Mouse (Mus musculus): ENCODE results near the gene Plekhg3. TPM values are rescaled to one million over a fixed set of nuclear protein-coding genes. Genes with fewer than 3 reads are reported as not detected.
A peak's percentile ranks its signal among the peaks of the same experiment; 100 is the strongest.

Plekhg3 gene
- polyA plus RNA-seq, 1 experiment from 2014 or later, result 2.1 TPM

GRCm38 (mm10) chr12:76546383-76547276 is 15.9 kb downstream of the Plekhg3 start:
- DNase-seq (ENCODE audit: low spot score) (peak; percentile 44), ATAC-seq (replicated peaks; ENCODE audit: insufficient number of reproducible peaks, low FRiP score, low TSS enrichment, low read depth) (no peak)
- Histone ChIP-seq H3K4me2 (ENCODE audit: low read depth, low read length) (peak overlapping the region; percentile 19), H3K27me3 (ENCODE audit: control insufficient read depth, insufficient read depth, low read length) (peaks cover 2% of the 10 kb centered on the region; the same call in 1 of the 2 replicates), H3K9ac (replicated peaks; ENCODE audit: low read length) (peak overlapping the region; percentile 30), H3K36me3 (replicated peaks; ENCODE audit: control insufficient read depth, insufficient read depth, low read depth, low read length) (no peaks in the 10 kb centered on the region), H3K27ac (replicated peaks; ENCODE audit: low read depth, low read length) (peak overlapping the region; percentile 53; the same call in 1 of the 2 replicates), H3K4me3 (ENCODE audit: low read depth, low read length) (no peak overlapping the region), H3K4me1 (ENCODE audit: control insufficient read depth, insufficient read depth, low read length) (peaks cover 5% of the 10 kb centered on the region), H3K9me3 (replicated peaks; ENCODE audit: control insufficient read depth, low read length) (no peaks in the 10 kb centered on the region)
- 5% methylated on average over 28 of the region's 28 CpGs for WGBS

DNA sequence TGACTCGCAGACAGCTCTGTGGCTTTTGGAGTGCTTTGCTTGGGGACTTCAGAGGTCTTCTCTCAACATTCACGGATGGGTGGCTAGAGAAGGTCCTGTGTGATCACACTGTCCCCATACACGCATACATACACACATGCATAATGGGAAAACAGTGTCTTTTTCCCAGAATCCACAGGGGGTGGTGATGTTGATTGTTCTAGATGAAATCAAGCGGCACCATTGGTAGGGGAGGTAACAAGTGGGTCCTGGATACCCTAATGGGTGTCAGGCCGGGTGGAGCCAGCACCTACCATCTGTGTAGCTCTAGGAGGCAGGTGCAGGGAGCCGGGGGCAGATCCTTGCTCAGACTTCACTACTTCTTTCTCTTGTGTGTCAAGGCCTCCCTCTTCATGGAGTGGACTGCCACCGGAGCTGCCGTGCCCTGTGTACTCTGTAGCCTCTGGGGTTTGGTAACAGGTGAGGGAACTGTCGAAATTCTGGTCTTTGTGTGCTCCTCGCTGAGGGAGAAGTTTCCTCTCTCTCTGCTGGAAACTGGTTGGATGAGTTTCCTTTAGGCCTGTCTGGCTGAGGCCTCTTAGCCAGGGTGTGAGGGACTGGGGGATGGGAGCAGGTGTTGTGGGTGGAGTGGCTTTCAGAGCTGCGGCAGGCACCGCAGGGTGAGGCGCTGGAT is 16.9 kb downstream of the Plekhg3 start:
- ATAC-seq (replicated peaks; ENCODE audit: insufficient number of reproducible peaks, low FRiP score, low TSS enrichment, low read depth) (peak; percentile 63), DNase-seq (ENCODE audit: low spot score) (peak; percentile 65)
- no peak overlapping the region; the same call in 1 of the 2 replicates for H3K9ac ChIP-seq (replicated peaks; ENCODE audit: low read length)
- H3K27me3 ChIP-seq (ENCODE audit: control insufficient read depth, insufficient read depth, low read length), result peaks cover 2% of the 10 kb centered on the region; the same call in 1 of the 2 replicates
- H3K36me3 ChIP-seq (replicated peaks; ENCODE audit: control insufficient read depth, insufficient read depth, low read depth, low read length), result no peaks in the 10 kb centered on the region
- H3K4me3 ChIP-seq (ENCODE audit: low read depth, low read length), result no peak overlapping the region
- 0 out of 2 replicates have a peak overlapping the region, but pooled peaks have one; percentile 10 for H3K4me2 ChIP-seq (ENCODE audit: low read depth, low read length)
- WGBS, result 14% methylated on average over 13 of the region's 13 CpGs
- H3K27ac ChIP-seq (replicated peaks; ENCODE audit: low read depth, low read length), result peak overlapping the region; percentile 53; the same call in 1 of the 2 replicates
- no peaks in the 10 kb centered on the region for H3K9me3 ChIP-seq (replicated peaks; ENCODE audit: control insufficient read depth, low read length)
- H3K4me1 ChIP-seq (ENCODE audit: control insufficient read depth, insufficient read depth, low read length), result peaks cover 5% of the 10 kb centered on the region

DNA sequence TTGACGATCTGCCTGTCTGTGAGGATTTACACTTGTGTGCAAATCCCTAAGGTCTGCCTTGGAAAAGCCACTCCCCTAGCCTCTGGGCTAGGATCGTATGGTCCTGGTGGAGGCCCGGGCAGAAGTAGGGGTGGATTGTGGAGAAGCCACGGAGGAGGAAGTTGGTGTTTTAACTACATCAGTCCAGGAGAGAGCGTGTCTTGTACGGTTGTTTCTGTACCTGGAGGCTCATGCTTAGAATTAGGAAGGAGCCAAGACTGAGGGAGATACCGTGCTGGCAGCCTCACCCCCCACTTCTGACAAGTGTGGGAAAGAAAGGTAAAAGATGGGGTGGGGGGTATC is 17.4 kb downstream of the Plekhg3 start:
- WGBS, result 13% methylated on average over 7 of the region's 7 CpGs
- H3K4me2 ChIP-seq (ENCODE audit: low read depth, low read length), result no peak overlapping the region
- no peak overlapping the region for H3K27ac ChIP-seq (replicated peaks; ENCODE audit: low read depth, low read length)
- no peaks in the 10 kb centered on the region for H3K9me3 ChIP-seq (replicated peaks; ENCODE audit: control insufficient read depth, low read length)
- H3K27me3 ChIP-seq (ENCODE audit: control insufficient read depth, insufficient read depth, low read length), result peaks cover 2% of the 10 kb centered on the region; the same call in 1 of the 2 replicates
- H3K4me3 ChIP-seq (ENCODE audit: low read depth, low read length), result no peak overlapping the region
- peaks cover 5% of the 10 kb centered on the region for H3K4me1 ChIP-seq (ENCODE audit: control insufficient read depth, insufficient read depth, low read length)
- no peaks in the 10 kb centered on the region for H3K36me3 ChIP-seq (replicated peaks; ENCODE audit: control insufficient read depth, insufficient read depth, low read depth, low read length)
- no peak overlapping the region for H3K9ac ChIP-seq (replicated peaks; ENCODE audit: low read length)
- no peak for DNase-seq (ENCODE audit: low spot score)
- no peak; the same call in 1 of the 2 replicates for ATAC-seq (replicated peaks; ENCODE audit: insufficient number of reproducible peaks, low FRiP score, low TSS enrichment, low read depth)

GRCm38 (mm10) chr12:76549203-76549602 is 18.5 kb downstream of the Plekhg3 start:
- H3K27me3 ChIP-seq (ENCODE audit: control insufficient read depth, insufficient read depth, low read length), result peaks cover 2% of the 10 kb centered on the region; the same call in 1 of the 2 replicates
- DNase-seq (ENCODE audit: low spot score), result no peak
- 68% methylated on average over 3 of the region's 3 CpGs for WGBS
- H3K4me2 ChIP-seq (ENCODE audit: low read depth, low read length), result no peak overlapping the region
- ATAC-seq (replicated peaks; ENCODE audit: insufficient number of reproducible peaks, low FRiP score, low TSS enrichment, low read depth), result no peak
- H3K4me1 ChIP-seq (ENCODE audit: control insufficient read depth, insufficient read depth, low read length), result peaks cover 5% of the 10 kb centered on the region
- no peak overlapping the region for H3K9ac ChIP-seq (replicated peaks; ENCODE audit: low read length)
- H3K4me3 ChIP-seq (ENCODE audit: low read depth, low read length), result no peak overlapping the region
- H3K27ac ChIP-seq (replicated peaks; ENCODE audit: low read depth, low read length), result no peak overlapping the region
- H3K9me3 ChIP-seq (replicated peaks; ENCODE audit: control insufficient read depth, low read length), result no peaks in the 10 kb centered on the region
- H3K36me3 ChIP-seq (replicated peaks; ENCODE audit: control insufficient read depth, insufficient read depth, low read depth, low read length), result no peaks in the 10 kb centered on the region

DNA sequence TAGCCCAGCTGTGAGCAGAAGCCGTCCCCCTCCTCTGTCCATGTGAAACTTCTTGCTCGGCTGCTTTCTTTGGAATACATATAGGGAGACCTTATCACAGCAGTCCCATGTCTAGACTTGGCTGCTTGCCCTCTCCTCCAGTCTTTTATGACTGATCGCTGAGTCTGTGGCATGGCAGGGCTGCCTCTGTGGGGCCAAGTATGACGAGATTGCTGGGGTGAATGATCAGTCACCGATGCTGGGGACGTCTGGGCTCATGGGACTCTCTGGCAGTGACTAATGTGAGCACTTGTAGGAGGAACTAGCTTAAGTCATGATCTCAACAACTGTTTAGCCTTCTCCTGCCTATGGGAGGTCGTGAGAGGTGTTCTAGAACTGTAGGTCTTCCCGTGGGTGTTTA is 21.6 kb downstream of the Plekhg3 start:
- WGBS, result 81% methylated on average over 8 of the region's 8 CpGs
- Histone ChIP-seq H3K36me3 (replicated peaks; ENCODE audit: control insufficient read depth, insufficient read depth, low read depth, low read length) (no peaks in the 10 kb centered on the region), H3K27me3 (ENCODE audit: control insufficient read depth, insufficient read depth, low read length) (no peaks in the 10 kb centered on the region), H3K4me3 (ENCODE audit: low read depth, low read length) (no peak overlapping the region), H3K9ac (replicated peaks; ENCODE audit: low read length) (no peak overlapping the region), H3K9me3 (replicated peaks; ENCODE audit: control insufficient read depth, low read length) (no peaks in the 10 kb centered on the region), H3K4me1 (ENCODE audit: control insufficient read depth, insufficient read depth, low read length) (peaks cover 3% of the 10 kb centered on the region; the same call in 1 of the 2 replicates), H3K27ac (replicated peaks; ENCODE audit: low read depth, low read length) (no peak overlapping the region), H3K4me2 (ENCODE audit: low read depth, low read length) (no peak overlapping the region)
- ATAC-seq (replicated peaks; ENCODE audit: insufficient number of reproducible peaks, low FRiP score, low TSS enrichment, low read depth) (no peak), DNase-seq (ENCODE audit: low spot score) (no peak)

- Histone ChIP-seq H3K36me3 (replicated peaks; ENCODE audit: control insufficient read depth, insufficient read depth, low read depth, low read length) (no peaks in the 10 kb centered on the region), H3K27me3 (ENCODE audit: control insufficient read depth, insufficient read depth, low read length) (no peaks in the 10 kb centered on the region), H3K4me3 (ENCODE audit: low read depth, low read length) (no peak overlapping the region), H3K9ac (replicated peaks; ENCODE audit: low read length) (no peak overlapping the region), H3K4me1 (ENCODE audit: control insufficient read depth, insufficient read depth, low read length) (peaks cover under 1% of the 10 kb centered on the region; the same call in 1 of the 2 replicates), H3K27ac (replicated peaks; ENCODE audit: low read depth, low read length) (no peak overlapping the region), H3K9me3 (replicated peaks; ENCODE audit: control insufficient read depth, low read length) (no peaks in the 10 kb centered on the region), H3K4me2 (ENCODE audit: low read depth, low read length) (no peak overlapping the region)
- WGBS, result 84% methylated on average over 4 of the region's 4 CpGs
- ATAC-seq (replicated peaks; ENCODE audit: insufficient number of reproducible peaks, low FRiP score, low TSS enrichment, low read depth) (no peak), DNase-seq (ENCODE audit: low spot score) (no peak)
Observed at GRCm38 (mm10) chr12:76552958-76553357, 22.3 kb downstream of the Plekhg3 start.

- ATAC-seq (replicated peaks; ENCODE audit: insufficient number of reproducible peaks, low FRiP score, low TSS enrichment, low read depth), result no peak
- no peaks in the 10 kb centered on the region for H3K36me3 ChIP-seq (replicated peaks; ENCODE audit: control insufficient read depth, insufficient read depth, low read depth, low read length)
- H3K27me3 ChIP-seq (ENCODE audit: control insufficient read depth, insufficient read depth, low read length), result no peaks in the 10 kb centered on the region
- no peaks in the 10 kb centered on the region for H3K4me1 ChIP-seq (ENCODE audit: control insufficient read depth, insufficient read depth, low read length)
- DNase-seq (ENCODE audit: low spot score), result no peak
- H3K4me3 ChIP-seq (ENCODE audit: low read depth, low read length), result no peak overlapping the region
- no peak overlapping the region for H3K27ac ChIP-seq (replicated peaks; ENCODE audit: low read depth, low read length)
- H3K4me2 ChIP-seq (ENCODE audit: low read depth, low read length), result no peak overlapping the region
- no peaks in the 10 kb centered on the region for H3K9me3 ChIP-seq (replicated peaks; ENCODE audit: control insufficient read depth, low read length)
- WGBS, result 77% methylated on average over 7 of the region's 7 CpGs
- no peak overlapping the region for H3K9ac ChIP-seq (replicated peaks; ENCODE audit: low read length)
Observed at GRCm38 (mm10) chr12:76553917-76554316, 23.2 kb downstream of the Plekhg3 start.

- 80% methylated on average over 3 of the region's 3 CpGs for WGBS
- H3K4me3 ChIP-seq (ENCODE audit: low read depth, low read length), result no peak overlapping the region
- DNase-seq (ENCODE audit: low spot score) (no peak), ATAC-seq (replicated peaks; ENCODE audit: insufficient number of reproducible peaks, low FRiP score, low TSS enrichment, low read depth) (no peak)
- no peaks in the 10 kb centered on the region for H3K4me1 ChIP-seq (ENCODE audit: control insufficient read depth, insufficient read depth, low read length)
- no peaks in the 10 kb centered on the region for H3K27me3 ChIP-seq (ENCODE audit: control insufficient read depth, insufficient read depth, low read length)
- no peak overlapping the region for H3K27ac ChIP-seq (replicated peaks; ENCODE audit: low read depth, low read length)
- no peaks in the 10 kb centered on the region for H3K36me3 ChIP-seq (replicated peaks; ENCODE audit: control insufficient read depth, insufficient read depth, low read depth, low read length)
- no peak overlapping the region for H3K4me2 ChIP-seq (ENCODE audit: low read depth, low read length)
- no peak overlapping the region for H3K9ac ChIP-seq (replicated peaks; ENCODE audit: low read length)
- H3K9me3 ChIP-seq (replicated peaks; ENCODE audit: control insufficient read depth, low read length), result no peaks in the 10 kb centered on the region
Observed at GRCm38 (mm10) chr12:76554392-76554791, 23.7 kb downstream of the Plekhg3 start.
